Mouse (Mus musculus) layer of hippocampus, postnatal 25 days (tissue): Measurements from ENCODE around the gene Hist1h3f. TPM values are rescaled to one million over a fixed set of nuclear protein-coding genes. Genes with fewer than 3 reads are reported as not detected.
"Not testable (repeated sequence)": the region's sequence is repeated elsewhere in the genome, so short reads cannot be mapped to it uniquely, and the experiment has no call there.

Experiments
- DNase-seq, 2 experiments: peaks; one replicate each; pipeline ENCODE4 v3.0.0; 2022; ENCODE audit warnings: mixed read lengths in 2 of 2, low spot score in 1 of 2; ENCODE audit errors: extremely low spot score in 1 of 2
- total RNA-seq, 2 experiments: library from RNA; stranded (reverse); gene quantifications; 2 replicates each; pipeline ENCODE4 v1.2.3; 2021

Gene Hist1h3f
- total RNA-seq, 2 experiments from 2014 or later = 15.7 to 16.5 TPM

DNA sequence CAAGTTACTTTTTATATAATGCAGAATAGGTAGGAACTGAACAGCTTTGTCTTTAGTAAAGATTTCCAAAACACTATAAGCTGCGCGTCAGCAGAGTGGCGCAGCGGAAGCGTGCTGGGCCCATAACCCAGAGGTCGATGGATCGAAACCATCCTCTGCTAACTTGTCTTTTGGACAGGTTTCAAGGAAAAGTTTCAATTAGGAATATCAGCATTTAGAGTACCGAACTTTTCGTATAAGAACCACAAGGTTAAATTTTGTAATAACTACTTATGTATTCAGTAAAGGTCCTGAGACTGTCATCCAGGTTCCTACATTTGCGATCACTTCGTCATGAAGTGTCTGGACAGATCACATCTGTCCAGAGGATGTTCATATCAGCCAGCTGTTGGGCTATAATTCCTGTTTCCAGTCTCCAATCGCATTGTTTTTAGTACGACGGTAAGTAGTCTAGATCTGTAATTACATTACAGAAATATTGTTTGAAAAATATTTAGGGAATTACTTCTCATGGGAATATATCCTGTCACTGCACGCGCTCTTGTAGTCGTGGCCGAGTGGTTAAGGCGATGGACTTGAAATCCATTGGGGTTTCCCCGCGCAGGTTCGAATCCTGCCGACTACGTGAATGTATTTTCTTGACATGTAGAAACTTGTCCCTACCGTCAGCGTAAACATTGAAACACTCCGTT is 26.1 kb upstream of the Hist1h3f start:
- peak; percentile 84 to 95 for DNase-seq

- no peak for DNase-seq
Measured at GRCm38 (mm10) chr13:23518295-23518603, 25.6 kb upstream of the Hist1h3f start.

GRCm38 (mm10) chr13:23518885-23519284 is 25.0 kb upstream of the Hist1h3f start:
- DNase-seq = peak; percentile 70 to 84

- peak; percentile 60 to 78 for DNase-seq
Measured at GRCm38 (mm10) chr13:23519416-23519815, 24.4 kb upstream of the Hist1h3f start.

- peak; percentile 62 to 78 for DNase-seq
Measured at GRCm38 (mm10) chr13:23521703-23522102, 22.1 kb upstream of the Hist1h3f start.

- no peak for DNase-seq
Measured at GRCm38 (mm10) chr13:23523976-23524375, 19.9 kb upstream of the Hist1h3f start.

DNA sequence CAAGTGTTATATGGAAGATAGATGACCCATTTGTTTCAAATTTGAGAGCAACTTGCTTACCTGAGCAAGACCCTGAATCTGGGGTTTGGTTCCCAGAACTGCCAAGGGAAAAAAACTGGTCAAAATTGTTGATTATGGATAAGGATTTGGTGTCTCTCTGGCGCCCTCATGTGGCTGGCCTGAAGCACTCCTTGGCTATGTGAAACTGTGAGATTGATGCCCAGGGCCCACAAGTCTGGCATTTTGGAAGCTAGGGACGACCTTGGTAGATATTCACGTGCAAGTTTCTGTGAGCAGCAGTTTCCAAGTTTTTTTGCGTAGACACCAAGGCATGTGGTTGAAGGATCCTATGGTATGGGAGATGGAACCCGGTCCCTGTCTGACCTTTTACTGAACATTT is 19.2 kb upstream of the Hist1h3f start:
- DNase-seq = peak; percentile 72 to 87

DNA sequence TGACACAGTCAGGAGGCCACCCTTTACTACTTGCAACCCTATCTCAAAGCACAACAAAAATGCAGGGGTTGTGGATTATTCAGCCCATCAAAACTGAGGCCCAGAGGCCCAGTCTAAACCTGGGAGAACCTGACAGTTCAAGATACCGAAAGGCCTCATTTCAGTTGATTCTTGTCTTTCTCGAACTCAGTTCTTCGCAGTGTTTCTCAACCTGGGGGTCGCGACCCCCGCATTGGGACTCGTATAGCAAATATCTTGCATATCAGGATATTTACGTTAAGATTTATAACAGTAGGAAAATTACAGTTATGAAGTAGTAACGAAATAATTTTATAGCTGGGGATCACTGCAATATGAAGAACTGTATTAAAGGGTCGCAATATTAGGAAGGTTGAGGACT is 18.0 kb upstream of the Hist1h3f start:
- no peak for DNase-seq

DNA sequence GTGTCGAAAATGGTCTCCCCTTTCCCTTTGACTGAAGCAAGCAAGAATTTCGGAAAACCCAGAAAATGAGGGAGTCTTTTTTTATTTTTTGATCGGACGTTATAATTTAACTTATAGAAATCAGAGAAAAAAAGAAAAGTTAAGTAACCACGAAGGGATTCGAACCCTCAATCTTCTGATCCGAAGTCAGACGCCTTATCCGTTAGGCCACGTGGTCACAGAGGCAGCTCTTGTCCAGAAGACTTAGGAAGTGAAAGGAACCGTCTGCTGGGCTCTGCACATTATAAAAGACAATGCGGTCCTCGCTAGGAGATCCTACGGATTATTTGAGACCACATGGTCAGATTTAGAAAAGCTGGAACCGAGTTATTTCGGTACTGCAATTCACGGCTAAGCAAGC is 17.5 kb upstream of the Hist1h3f start:
- peak; percentile 93 to 99 for DNase-seq

- DNase-seq = no peak
Measured at GRCm38 (mm10) chr13:23529005-23529404, 14.8 kb upstream of the Hist1h3f start.

DNA sequence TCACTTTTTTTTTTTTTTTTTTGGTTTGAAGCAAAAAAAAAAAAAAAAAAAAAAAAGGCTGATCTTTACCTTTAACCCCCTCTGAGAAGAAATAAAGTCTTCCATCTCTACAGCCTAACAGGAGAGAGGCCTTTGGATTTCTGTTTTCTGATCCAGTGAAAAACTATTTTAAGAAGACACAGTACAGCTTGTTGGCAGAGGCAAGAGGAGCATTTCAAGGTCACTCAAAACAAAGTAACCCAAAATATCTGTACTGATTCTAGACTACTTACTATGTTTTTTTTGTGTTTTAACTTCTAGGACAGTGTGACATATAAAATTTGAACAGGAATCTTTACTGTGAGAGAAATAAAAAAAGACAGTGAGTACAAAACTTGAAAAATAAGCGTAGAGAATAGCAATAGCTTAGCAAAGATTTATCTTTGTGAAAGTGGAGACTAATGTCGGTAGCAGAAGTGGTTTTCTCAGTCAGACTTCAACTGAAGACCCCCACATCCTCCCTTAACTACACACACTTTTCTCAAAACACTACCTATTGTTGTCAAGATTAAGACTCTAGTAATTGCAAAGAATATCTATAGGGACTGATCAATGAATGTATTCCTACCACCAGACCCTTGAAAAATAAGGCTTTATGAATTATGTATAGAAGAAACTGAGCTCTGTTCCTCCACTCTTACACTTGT is 14.2 kb upstream of the Hist1h3f start:
- no peak for DNase-seq

GRCm38 (mm10) chr13:23530181-23530900 is 13.5 kb upstream of the Hist1h3f start:
- peak; percentile 56 to 67 for DNase-seq

GRCm38 (mm10) chr13:23530901-23531875 is 12.7 kb upstream of the Hist1h3f start, which contains the start of gene Hist1h4h:
Hist1h4h (plus strand) TSS chr13:23531050.
- peak; percentile 84 to 94 for DNase-seq

- no peak for DNase-seq
Measured at GRCm38 (mm10) chr13:23532262-23533075, 11.4 kb upstream of the Hist1h3f start.

DNA sequence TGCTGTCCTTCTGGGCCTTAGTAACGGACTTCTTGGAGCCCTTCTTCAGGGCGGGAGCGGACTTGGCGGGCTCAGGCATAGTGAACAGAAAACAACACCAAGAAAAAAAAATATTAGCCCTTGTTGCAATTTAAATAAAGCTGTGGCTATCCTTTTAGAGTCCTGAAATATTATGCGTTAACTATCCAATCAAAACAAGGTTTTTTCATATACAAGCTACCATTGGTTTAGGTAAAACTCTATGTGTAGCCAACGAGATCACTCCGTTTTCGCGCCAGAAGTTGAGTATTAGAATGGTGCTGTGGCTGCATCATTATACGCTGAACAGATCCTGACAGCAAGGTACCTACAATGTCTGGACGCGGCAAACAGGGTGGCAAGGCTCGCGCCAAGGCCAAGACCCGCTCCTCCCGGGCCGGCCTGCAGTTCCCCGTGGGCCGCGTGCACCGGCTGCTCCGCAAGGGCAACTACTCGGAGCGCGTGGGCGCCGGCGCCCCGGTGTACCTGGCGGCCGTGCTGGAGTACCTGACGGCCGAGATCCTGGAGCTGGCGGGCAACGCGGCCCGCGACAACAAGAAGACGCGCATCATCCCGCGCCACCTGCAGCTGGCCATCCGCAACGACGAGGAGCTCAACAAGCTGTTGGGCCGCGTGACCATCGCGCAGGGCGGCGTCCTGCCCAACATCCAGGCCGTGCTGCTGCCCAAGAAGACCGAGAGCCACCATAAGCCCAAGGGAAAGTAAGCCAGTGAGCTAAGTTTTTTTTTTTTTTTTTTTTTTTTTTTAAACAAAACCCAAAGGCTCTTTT is 10.1 kb upstream of the Hist1h3f start, which contains the start of gene Hist1h2af:
Hist1h2af (plus strand) TSS at position 347 of the 808 bp plus-strand sequence.
- not testable (repeated sequence) for DNase-seq

- no peak for DNase-seq
Measured at GRCm38 (mm10) chr13:23534368-23535131, 9.3 kb upstream of the Hist1h3f start.

DNA sequence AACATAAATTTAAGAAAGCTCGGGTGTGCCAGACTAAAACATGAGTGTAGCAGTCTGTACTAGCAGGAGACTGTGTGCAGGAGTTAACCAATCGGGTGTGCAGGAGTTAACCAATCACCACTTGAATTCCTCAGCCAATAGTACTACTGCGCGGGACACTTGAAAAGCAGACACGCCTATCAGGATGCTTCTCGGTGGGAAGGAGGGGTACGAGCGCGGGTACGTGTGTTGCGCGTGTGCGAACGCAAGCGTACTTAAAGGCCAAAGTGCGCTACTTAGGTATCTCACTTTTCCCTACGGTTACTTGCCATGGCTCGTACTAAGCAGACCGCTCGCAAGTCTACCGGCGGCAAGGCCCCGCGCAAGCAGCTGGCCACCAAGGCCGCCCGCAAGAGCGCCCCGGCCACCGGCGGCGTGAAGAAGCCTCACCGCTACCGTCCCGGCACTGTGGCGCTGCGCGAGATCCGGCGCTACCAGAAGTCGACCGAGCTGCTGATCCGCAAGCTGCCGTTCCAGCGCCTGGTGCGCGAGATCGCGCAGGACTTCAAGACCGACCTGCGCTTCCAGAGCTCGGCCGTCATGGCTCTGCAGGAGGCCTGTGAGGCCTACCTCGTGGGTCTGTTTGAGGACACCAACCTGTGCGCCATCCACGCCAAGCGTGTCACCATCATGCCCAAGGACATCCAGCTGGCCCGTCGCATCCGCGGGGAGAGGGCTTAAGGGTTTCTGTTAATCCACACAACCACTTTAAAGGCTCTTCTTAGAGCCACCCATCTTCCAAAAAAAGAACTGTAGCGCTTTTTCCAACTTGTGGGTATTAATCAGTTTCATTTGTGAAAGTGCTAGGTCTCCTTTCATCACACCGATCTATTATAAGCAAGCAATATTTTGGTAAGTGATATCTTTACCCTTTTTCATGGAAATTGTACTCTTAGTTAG is 8.4 kb upstream of the Hist1h3f start, which contains the start of gene Hist1h3g:
Hist1h3g (plus strand) TSS at position 286 of the 939 bp plus-strand sequence.
- peak; percentile 64 to 85 for DNase-seq
